Mouse (Mus musculus): ENCODE results near the gene Gpr180. TPM values are rescaled to one million over a fixed set of nuclear protein-coding genes. Genes with fewer than 3 reads are reported as not detected.
"Not testable (repeated sequence)": the region's sequence is repeated elsewhere in the genome, so short reads cannot be mapped to it uniquely, and the experiment has no call there.

Gene Gpr180
- polyA plus RNA-seq (2016; fragmentation: Nextera tagmentation; extraction: Ambion mirVana): 29.9 and 31.9 TPM in 2 replicates

GRCm38 (mm10) chr14:118136744-118137452, at the start of gene Gpr180:
Gene Gpr180, plus strand, starts transcription at chr14:118137158.
- Histone ChIP-seq H3K27me3 (peaks cover 5% of the 10 kb centered on the region; the same call in 1 of the 2 replicates), H3K9ac (peak within 1 kb of the TSS; percentile 77), H3K4me2 (peak within 1 kb of the TSS; percentile 82), H3K36me3 (replicated peaks) (peaks cover 18% of the 10 kb centered on the region), H3K4me3 (replicated peaks) (peak within 1 kb of the TSS; percentile 73), H3K27ac (peak within 1 kb of the TSS; percentile 58), H3K9me3 (no peaks in the 10 kb centered on the region), H3K4me1 (peaks cover 24% of the 10 kb centered on the region)
- peak; percentile 98 for ATAC-seq (ENCODE audit: low FRiP score)
- under 1% methylated on average over 71 of the region's 77 CpGs for WGBS

- peak overlapping the region; percentile 67 for H3K27ac ChIP-seq
- peaks cover 20% of the 10 kb centered on the region for H3K27me3 ChIP-seq
Observed at GRCm38 (mm10) chr14:118088437-118089207, 48.3 kb upstream of the Gpr180 start.

GRCm38 (mm10) chr14:118089215-118089805, 47.6 kb upstream of the Gpr180 start:
- Histone ChIP-seq H3K9ac (peak overlapping the region; percentile 61), H3K27me3 (peaks cover 17% of the 10 kb centered on the region), H3K4me2 (peak overlapping the region; percentile 72), H3K27ac (peak overlapping the region; percentile 67), H3K36me3 (replicated peaks) (no peaks in the 10 kb centered on the region), H3K4me1 (peaks cover 8% of the 10 kb centered on the region; the same call in 1 of the 2 replicates), H3K9me3 (no peaks in the 10 kb centered on the region), H3K4me3 (replicated peaks) (peak overlapping the region; percentile 66)
- peak; percentile 86 for ATAC-seq (ENCODE audit: low FRiP score)
- WGBS: under 1% methylated on average over 44 of the region's 44 CpGs

More at GRCm38 (mm10) chr14:118088437-118089207, 48.3 kb upstream of the Gpr180 start:
- peak overlapping the region; percentile 66 for H3K4me3 ChIP-seq (replicated peaks)
- H3K9ac ChIP-seq: peak overlapping the region; percentile 61
- ATAC-seq (ENCODE audit: low FRiP score): peak; percentile 57
- H3K36me3 ChIP-seq (replicated peaks): no peaks in the 10 kb centered on the region
- 8% methylated on average over 22 of the region's 22 CpGs for WGBS
- peaks cover 8% of the 10 kb centered on the region; the same call in 1 of the 2 replicates for H3K4me1 ChIP-seq
- H3K4me2 ChIP-seq: peak overlapping the region; percentile 72
- H3K9me3 ChIP-seq: no peaks in the 10 kb centered on the region

DNA sequence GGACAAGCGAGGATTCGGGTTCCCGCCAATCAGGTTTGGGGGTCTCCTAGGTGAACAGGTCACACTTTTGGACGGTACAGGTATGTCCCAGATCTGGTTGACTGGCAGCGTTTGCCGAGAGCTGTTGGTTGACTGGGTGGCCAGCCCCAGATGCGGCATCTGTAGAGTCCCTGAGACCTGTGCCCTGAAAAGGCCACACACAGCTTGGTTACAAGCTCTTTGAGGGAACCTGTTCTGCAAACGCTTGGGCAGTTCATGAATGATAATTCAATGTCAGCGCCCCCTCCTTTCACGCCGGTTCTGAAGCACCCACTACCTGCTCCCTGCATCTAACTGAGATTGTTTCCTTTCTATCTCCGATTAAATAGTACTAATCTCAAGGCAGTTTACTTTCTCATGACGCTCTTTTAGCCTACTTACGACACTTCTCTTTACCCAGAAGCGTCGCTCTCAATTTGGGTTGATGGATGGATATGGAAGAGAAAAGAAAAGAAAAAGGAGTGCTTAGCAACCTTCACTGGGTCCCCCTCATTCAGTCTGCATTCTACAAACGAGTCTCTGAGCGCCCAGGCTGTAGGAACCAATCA, 47.1 kb upstream of the Gpr180 start:
- Histone ChIP-seq H3K9ac (peak overlapping the region; percentile 61), H3K4me1 (peaks cover 8% of the 10 kb centered on the region; the same call in 1 of the 2 replicates), H3K4me3 (replicated peaks) (peak overlapping the region; percentile 66), H3K9me3 (no peaks in the 10 kb centered on the region), H3K27me3 (peaks cover 17% of the 10 kb centered on the region), H3K36me3 (replicated peaks) (no peaks in the 10 kb centered on the region), H3K27ac (no peak overlapping the region), H3K4me2 (peak overlapping the region; percentile 72)
- peak; percentile 65 for ATAC-seq (ENCODE audit: low FRiP score)
- 1% methylated on average over 18 of the region's 18 CpGs for WGBS

DNA sequence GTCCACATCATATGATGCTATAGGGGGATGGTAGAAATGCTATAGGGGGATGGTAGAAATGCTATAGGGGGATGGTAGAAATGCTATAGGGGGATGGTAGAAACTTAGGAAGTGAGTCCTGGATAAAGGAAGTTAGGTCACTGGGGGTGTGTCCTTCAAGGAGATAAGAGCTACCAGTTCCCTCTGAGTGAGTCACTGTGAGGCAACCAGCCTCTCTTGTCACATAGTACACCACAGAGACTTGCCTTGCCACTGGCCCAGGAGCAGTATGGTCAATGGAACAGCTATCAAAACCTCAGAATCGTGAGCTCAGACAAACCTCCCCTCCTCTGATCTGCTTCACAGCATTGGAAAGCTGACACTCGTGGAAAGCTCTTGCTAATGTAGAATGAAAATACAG, 38.7 kb upstream of the Gpr180 start:
- no peak overlapping the region for H3K4me2 ChIP-seq
- H3K9ac ChIP-seq: no peak overlapping the region
- H3K4me3 ChIP-seq (replicated peaks): no peak overlapping the region
- H3K9me3 ChIP-seq: no peaks in the 10 kb centered on the region
- H3K27me3 ChIP-seq: no peaks in the 10 kb centered on the region
- H3K36me3 ChIP-seq (replicated peaks): no peaks in the 10 kb centered on the region
- H3K4me1 ChIP-seq: no peaks in the 10 kb centered on the region
- WGBS: 65% methylated on average over 2 of the region's 2 CpGs
- H3K27ac ChIP-seq: no peak overlapping the region
- ATAC-seq (ENCODE audit: low FRiP score): no peak

DNA sequence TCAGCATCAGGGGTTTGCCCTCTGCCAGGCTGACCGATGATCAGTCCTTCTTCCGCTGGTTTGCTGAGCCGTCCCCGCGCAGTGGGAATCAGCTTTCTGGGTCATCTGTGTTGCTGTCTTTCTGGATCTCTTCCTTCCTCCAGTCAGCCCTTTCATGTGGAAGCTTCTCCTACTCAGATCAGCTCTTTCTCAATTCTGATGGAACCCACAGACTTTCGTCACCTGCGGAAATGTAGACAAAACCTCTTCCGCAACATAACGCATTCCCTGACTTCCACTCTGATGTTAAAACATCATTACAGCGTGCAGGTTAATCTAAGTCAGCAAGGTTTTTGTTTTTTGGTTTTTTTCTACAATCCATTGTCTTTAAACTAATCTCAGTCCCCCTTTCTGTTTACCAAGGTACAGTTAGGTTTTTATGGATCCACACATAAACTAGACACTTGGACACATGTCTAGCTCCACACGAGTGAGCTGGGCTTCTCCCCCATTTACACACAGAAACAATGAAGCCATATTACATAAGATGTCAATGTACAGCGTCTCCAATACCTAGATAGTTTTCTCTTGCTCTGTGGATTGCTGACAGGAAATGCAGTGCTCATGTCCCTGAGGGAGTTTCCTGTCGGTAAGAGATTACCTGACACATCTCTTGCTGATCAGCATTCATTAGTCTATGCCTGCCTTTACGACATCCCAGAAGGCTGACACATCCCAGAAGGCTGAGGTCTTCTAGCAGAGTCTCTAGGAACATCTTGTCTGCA, 35.5 kb upstream of the Gpr180 start:
- H3K36me3 ChIP-seq (replicated peaks): no peaks in the 10 kb centered on the region
- 88% methylated on average over 14 of the region's 14 CpGs for WGBS
- ATAC-seq (ENCODE audit: low FRiP score): no peak

DNA sequence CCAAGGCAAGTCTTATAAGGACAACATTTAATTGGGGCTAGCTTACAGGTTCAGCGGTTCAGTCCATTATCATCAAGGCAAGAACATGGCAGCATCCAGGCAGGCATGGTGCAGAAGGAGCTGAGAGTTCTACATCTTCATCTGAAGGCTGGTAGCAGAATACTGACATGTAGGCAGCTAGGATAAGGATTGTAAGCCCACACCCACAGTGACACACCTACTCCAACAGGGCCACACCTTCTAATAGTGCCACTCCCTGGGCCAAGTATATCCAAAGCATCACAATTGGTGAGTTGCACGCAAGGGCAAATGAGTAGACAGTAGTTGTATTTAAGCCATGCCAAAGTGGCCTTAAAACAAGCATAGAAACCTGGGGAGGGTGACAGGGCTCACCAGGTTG, 29.5 kb upstream of the Gpr180 start:
- peaks cover 24% of the 10 kb centered on the region for H3K36me3 ChIP-seq (replicated peaks)
- H3K27ac ChIP-seq; H3K4me1 ChIP-seq; ATAC-seq (ENCODE audit: low FRiP score); H3K4me2 ChIP-seq; H3K9ac ChIP-seq; H3K9me3 ChIP-seq; H3K27me3 ChIP-seq; H3K4me3 ChIP-seq (replicated peaks): not testable (repeated sequence)
- WGBS: 92% methylated on average over 2 of the region's 2 CpGs

More for the DNA sequence above, 35.5 kb upstream of the Gpr180 start:
- H3K9me3 ChIP-seq: no peaks in the 10 kb centered on the region
- no peak overlapping the region for H3K9ac ChIP-seq
- H3K4me2 ChIP-seq: no peak overlapping the region
- no peak overlapping the region for H3K27ac ChIP-seq
- no peaks in the 10 kb centered on the region for H3K27me3 ChIP-seq
- no peaks in the 10 kb centered on the region for H3K4me1 ChIP-seq
- no peak overlapping the region for H3K4me3 ChIP-seq (replicated peaks)

DNA sequence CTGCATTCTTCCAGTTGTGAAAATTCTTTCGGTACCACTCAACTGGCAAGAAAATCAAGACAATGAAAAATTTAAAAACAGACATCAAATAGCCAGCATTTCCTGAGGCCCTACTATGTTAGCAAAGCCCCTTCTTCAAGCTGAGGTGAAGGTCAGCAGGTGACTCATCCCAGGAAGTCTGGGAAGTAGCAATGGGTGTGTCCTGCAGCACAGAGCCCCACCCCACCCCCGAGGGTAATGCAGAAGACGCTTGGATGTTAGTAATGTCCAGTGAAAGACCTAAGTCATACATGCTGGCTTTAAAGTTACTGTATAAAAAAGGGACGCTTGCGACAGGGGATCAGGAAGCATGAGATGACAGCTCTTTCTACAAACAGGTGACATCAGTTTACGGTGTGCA, 23.8 kb upstream of the Gpr180 start:
- H3K27me3 ChIP-seq: peaks cover 4% of the 10 kb centered on the region; the same call in 1 of the 2 replicates
- ATAC-seq (ENCODE audit: low FRiP score): no peak
- H3K9me3 ChIP-seq: no peaks in the 10 kb centered on the region
- H3K36me3 ChIP-seq (replicated peaks): peaks cover 75% of the 10 kb centered on the region
- no peak overlapping the region for H3K4me2 ChIP-seq
- no peaks in the 10 kb centered on the region for H3K4me1 ChIP-seq
- H3K4me3 ChIP-seq (replicated peaks): no peak overlapping the region
- WGBS: 94% methylated on average over 6 of the region's 6 CpGs
- no peak overlapping the region for H3K27ac ChIP-seq
- no peak overlapping the region for H3K9ac ChIP-seq

DNA sequence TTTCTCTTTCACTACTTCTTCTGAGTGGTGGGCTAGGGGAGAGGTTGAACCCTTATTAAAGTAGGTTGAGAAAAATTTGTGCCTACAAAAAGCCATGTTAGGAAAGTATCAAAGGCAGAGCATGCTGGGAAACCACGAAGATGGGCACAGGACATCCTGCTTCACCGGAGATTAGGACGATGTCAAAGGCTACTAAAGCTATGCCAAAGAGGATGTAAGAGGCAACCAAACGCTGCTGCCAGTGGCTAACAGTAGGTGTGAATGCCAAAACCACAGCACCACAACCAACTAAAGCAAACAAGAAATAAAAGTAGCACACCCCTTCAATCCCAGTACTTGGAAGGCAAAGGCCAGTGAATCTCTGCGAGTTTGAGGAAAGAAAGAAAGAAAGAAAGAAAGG, 12.8 kb upstream of the Gpr180 start:
- no peak overlapping the region for H3K9ac ChIP-seq
- WGBS: 88% methylated on average over 5 of the region's 5 CpGs
- no peaks in the 10 kb centered on the region for H3K9me3 ChIP-seq
- no peak overlapping the region for H3K4me3 ChIP-seq (replicated peaks)
- no peak overlapping the region for H3K27ac ChIP-seq
- no peaks in the 10 kb centered on the region for H3K27me3 ChIP-seq
- H3K4me2 ChIP-seq: no peak overlapping the region
- H3K36me3 ChIP-seq (replicated peaks): peaks cover 68% of the 10 kb centered on the region
- ATAC-seq (ENCODE audit: low FRiP score): no peak
- H3K4me1 ChIP-seq: no peaks in the 10 kb centered on the region

DNA sequence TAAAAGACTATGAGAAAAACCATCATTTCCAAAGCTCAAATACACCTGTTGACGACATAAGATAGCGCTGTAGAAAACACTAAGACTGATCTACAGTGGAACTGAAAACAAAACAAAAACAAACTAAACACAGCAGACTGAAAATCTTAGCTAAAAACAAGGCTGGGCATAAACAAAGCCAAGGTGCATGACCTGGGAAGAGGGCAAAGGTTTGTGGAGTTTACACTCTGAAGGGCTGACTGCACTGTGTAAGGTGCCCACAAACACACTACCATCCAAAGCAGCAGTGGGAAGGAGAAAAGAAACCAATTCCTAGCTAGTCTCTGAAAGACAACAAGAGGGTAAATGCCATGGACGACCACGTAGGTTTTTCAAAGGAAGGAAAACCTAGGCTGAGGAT, 12.2 kb upstream of the Gpr180 start:
- Histone ChIP-seq H3K4me2 (no peak overlapping the region), H3K36me3 (replicated peaks) (peaks cover 66% of the 10 kb centered on the region), H3K4me1 (no peaks in the 10 kb centered on the region), H3K9ac (no peak overlapping the region), H3K4me3 (replicated peaks) (no peak overlapping the region), H3K27me3 (no peaks in the 10 kb centered on the region), H3K27ac (no peak overlapping the region), H3K9me3 (no peaks in the 10 kb centered on the region)
- ATAC-seq (ENCODE audit: low FRiP score): no peak
- WGBS: 87% methylated on average over 4 of the region's 4 CpGs

GRCm38 (mm10) chr14:118126301-118126700, 10.7 kb upstream of the Gpr180 start:
- H3K4me3 ChIP-seq (replicated peaks): no peak overlapping the region
- ATAC-seq (ENCODE audit: low FRiP score): no peak
- no peak overlapping the region for H3K27ac ChIP-seq
- WGBS: 92% methylated on average over 5 of the region's 5 CpGs
- no peaks in the 10 kb centered on the region for H3K9me3 ChIP-seq
- H3K9ac ChIP-seq: no peak overlapping the region
- H3K4me1 ChIP-seq: peaks cover 3% of the 10 kb centered on the region
- H3K36me3 ChIP-seq (replicated peaks): peaks cover 51% of the 10 kb centered on the region
- no peak overlapping the region for H3K4me2 ChIP-seq
- no peaks in the 10 kb centered on the region for H3K27me3 ChIP-seq

Data from forebrain, embryonic 12.5 days (tissue).